Mouse (Mus musculus) myocyte (in vitro differentiated cells): ENCODE results near the gene Rad23b. TPM values are rescaled to one million over a fixed set of nuclear protein-coding genes. Genes with fewer than 3 reads are reported as not detected.
"Not testable (repeated sequence)": the region's sequence is repeated elsewhere in the genome, so short reads cannot be mapped to it uniquely, and the experiment has no call there.

ENCODE experiments used
- H3K27me3 ChIP-seq: one replicate; pipeline ENCODE4 v1.6.1; 2011; ENCODE audit not compliant: control insufficient read depth, insufficient read depth, insufficient read length
- H3K36me3 ChIP-seq: one replicate; pipeline ENCODE4 v1.6.1; 2011; ENCODE audit not compliant: control insufficient read depth, insufficient read depth
- H3K4me2 ChIP-seq: one replicate; pipeline ENCODE4 v1.6.1; 2011; ENCODE audit warnings: low read depth, control low read depth
- H3K4me3 ChIP-seq: one replicate; pipeline ENCODE4 v1.5.1; 2011; ENCODE audit warnings: mild to moderate bottlenecking, control low read depth, moderate library complexity
- H3K79me2 ChIP-seq: one replicate; pipeline ENCODE4 v1.6.1; 2011; ENCODE audit not compliant: control insufficient read depth, insufficient read depth
- H3ac ChIP-seq: one replicate; pipeline ENCODE4 v1.6.1; 2011; ENCODE audit not compliant: control insufficient read depth, insufficient read length
- CEBPB ChIP-seq: IDR thresholded peaks from 2 replicates; pipeline ENCODE4 v1.6.1; 2011; ENCODE audit warnings: mild to moderate bottlenecking, moderate library complexity; ENCODE audit not compliant: poor library complexity, insufficient read depth, severe bottlenecking
- E2F4 ChIP-seq: IDR thresholded peaks from one replicate; pipeline ENCODE4 v1.6.1; 2011; ENCODE audit warnings: mild to moderate bottlenecking, control low read depth, moderate library complexity; ENCODE audit not compliant: insufficient read depth
- MAX ChIP-seq: IDR thresholded peaks from one replicate; pipeline ENCODE4 v1.6.1; 2011; ENCODE audit warnings: low read depth, mild to moderate bottlenecking, control low read depth
- MYOD1 ChIP-seq, 3 experiments: IDR thresholded peaks; one replicate each; pipeline ENCODE4 v1.6.1; 2011; ENCODE audit warnings: control low read depth in 2 of 3, low read depth in 2 of 3, mild to moderate bottlenecking in 2 of 3, moderate library complexity in 1 of 3; ENCODE audit not compliant: insufficient read length in 2 of 3, control insufficient read depth in 1 of 3
- MYOG ChIP-seq, 3 experiments: IDR thresholded peaks; one replicate each; pipeline ENCODE4 v1.6.1; 2011; ENCODE audit warnings: control low read depth in 2 of 3, low read depth in 2 of 3, mild to moderate bottlenecking in 2 of 3; ENCODE audit not compliant: insufficient read length in 2 of 3, control insufficient read depth in 1 of 3, insufficient read depth in 1 of 3
- POLR2A ChIP-seq: IDR thresholded peaks from one replicate; pipeline ENCODE4 v1.6.1; 2011; ENCODE audit warnings: low read depth, mild to moderate bottlenecking, control low read depth, moderate library complexity; ENCODE audit not compliant: insufficient read length
- POLR2AphosphoS2 ChIP-seq: IDR thresholded peaks from one replicate; pipeline ENCODE4 v1.6.1; 2011; ENCODE audit warnings: low read depth, control low read depth; ENCODE audit not compliant: insufficient read length
- REST ChIP-seq: IDR thresholded peaks from one replicate; pipeline ENCODE4 v1.6.1; 2011; ENCODE audit warnings: mild to moderate bottlenecking, control low read depth, moderate library complexity; ENCODE audit not compliant: insufficient read depth, insufficient read length
- SRF ChIP-seq: IDR thresholded peaks from one replicate; pipeline ENCODE4 v1.6.1; 2011; ENCODE audit warnings: low read depth; ENCODE audit not compliant: control insufficient read depth, insufficient read length
- TCF12 ChIP-seq: IDR thresholded peaks from one replicate; pipeline ENCODE4 v1.6.1; 2011; ENCODE audit warnings: mild to moderate bottlenecking, control low read depth; ENCODE audit not compliant: poor library complexity, insufficient read depth, severe bottlenecking
- TCF3 ChIP-seq: IDR thresholded peaks from one replicate; pipeline ENCODE4 v1.6.1; 2011; ENCODE audit warnings: low read depth, control low read depth; ENCODE audit not compliant: insufficient read length
- USF1 ChIP-seq: IDR thresholded peaks from one replicate; pipeline ENCODE4 v1.6.1; 2011; ENCODE audit warnings: low read depth, mild to moderate bottlenecking, control low read depth, moderate library complexity
- polyA plus RNA-seq: library from polyadenylated mRNA; unstranded; fragments of >200 nt; fragmentation: generic; extraction: Trizol; gene quantifications from one replicate; pipeline ENCODE4 v1.2.1, GENCODE M21; 2012; ENCODE audit warnings: missing spikeins

Gene Rad23b
- 165 TPM for polyA plus RNA-seq

- TF ChIP-seq MYOD1 (IDR thresholded peaks at IDR 0.05; ENCODE audit: control insufficient read depth in 1 of 3, insufficient read length in 2 of 3, low read depth in 2 of 3) (no peak), TCF12 (no peak), TCF3 (no peak), SRF (peak; percentile 60), MYOG (IDR thresholded peaks at IDR 0.05; ENCODE audit: control insufficient read depth in 1 of 3, insufficient read depth in 1 of 3, insufficient read length in 2 of 3, low read depth in 2 of 3) (peak in 1 of 3 experiments; percentile 53), REST (peak; percentile 26), E2F4 (no peak), POLR2AphosphoS2 (peak; percentile 98), MAX (no peak), CEBPB (peak; percentile 100), USF1 (no peak), POLR2A (peak; percentile 94)
These were observed at the start of gene Rad23b for GRCm38 (mm10) chr4:55349452-55350218. TSS of gene Rad23b (plus strand) at chr4:55350043.

GRCm38 (mm10) chr4:55304121-55304520 is 45.7 kb upstream of the Rad23b start:
- Histone ChIP-seq H3K4me2 (no peak overlapping the region), H3ac (no peak overlapping the region), H3K36me3 (no peaks in the 10 kb centered on the region), H3K27me3 (no peaks in the 10 kb centered on the region), H3K79me2 (no peaks in the 10 kb centered on the region), H3K4me3 (no peak overlapping the region)
- no peak for TF ChIP-seq TCF12

More at GRCm38 (mm10) chr4:55349452-55350218, at the start of gene Rad23b:
- Histone ChIP-seq H3K36me3 (no peaks in the 10 kb centered on the region), H3K4me3 (peak within 1 kb of the TSS; percentile 70), H3K79me2 (peaks cover 47% of the 10 kb centered on the region), H3ac (peak within 1 kb of the TSS; percentile 96), H3K4me2 (peak within 1 kb of the TSS; percentile 80), H3K27me3 (no peaks in the 10 kb centered on the region)

GRCm38 (mm10) chr4:55306636-55307035 is 43.2 kb upstream of the Rad23b start:
- H3K4me3 ChIP-seq: no peak overlapping the region
- no peak for TF ChIP-seq POLR2A
- no peak for TF ChIP-seq MAX
- TF ChIP-seq TCF12: no peak
- no peak for TF ChIP-seq E2F4
- no peak for TF ChIP-seq CEBPB
- no peak for TF ChIP-seq REST
- TF ChIP-seq TCF3: no peak
- TF ChIP-seq POLR2AphosphoS2: no peak
- TF ChIP-seq MYOG (IDR thresholded peaks at IDR 0.05; ENCODE audit: control insufficient read depth in 1 of 3, insufficient read depth in 1 of 3, insufficient read length in 2 of 3, low read depth in 2 of 3): no peak
- no peak for TF ChIP-seq SRF
- TF ChIP-seq USF1: no peak
- TF ChIP-seq MYOD1 (IDR thresholded peaks at IDR 0.05; ENCODE audit: control insufficient read depth in 1 of 3, insufficient read length in 2 of 3, low read depth in 2 of 3): no peak
- H3ac ChIP-seq: no peak overlapping the region
- H3K79me2 ChIP-seq: no peaks in the 10 kb centered on the region
- H3K27me3 ChIP-seq: no peaks in the 10 kb centered on the region
- H3K4me2 ChIP-seq: no peak overlapping the region
- H3K36me3 ChIP-seq: no peaks in the 10 kb centered on the region

GRCm38 (mm10) chr4:55316726-55317125 is 33.1 kb upstream of the Rad23b start:
- no peak overlapping the region for H3ac ChIP-seq
- no peaks in the 10 kb centered on the region for H3K27me3 ChIP-seq
- no peak overlapping the region for H3K4me3 ChIP-seq
- no peak overlapping the region for H3K4me2 ChIP-seq
- no peaks in the 10 kb centered on the region for H3K36me3 ChIP-seq
- no peak for TF ChIP-seq E2F4
- no peak for TF ChIP-seq TCF3
- TF ChIP-seq REST: no peak
- no peak for TF ChIP-seq CEBPB
- no peak for TF ChIP-seq MAX
- TF ChIP-seq POLR2A: no peak
- no peak for TF ChIP-seq SRF
- H3K79me2 ChIP-seq: no peaks in the 10 kb centered on the region

DNA sequence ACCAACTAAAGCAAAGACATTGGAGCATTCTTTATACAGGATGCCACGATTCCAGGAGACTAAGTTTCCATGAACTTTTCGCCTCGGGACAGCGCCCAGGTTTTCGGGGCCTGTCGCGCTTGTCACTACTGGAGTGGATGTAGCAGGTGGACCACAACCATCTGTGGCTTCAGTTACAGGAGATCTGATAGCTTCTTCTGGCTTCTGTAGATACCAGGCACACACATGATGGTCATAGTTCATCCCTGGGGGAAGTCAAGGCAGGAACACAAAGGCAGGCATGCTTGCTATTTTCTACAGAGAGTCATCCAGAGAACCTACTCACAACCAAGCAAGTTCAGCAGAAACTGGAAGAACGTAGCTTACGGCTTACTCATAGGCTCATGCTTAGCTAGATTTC is 31.5 kb upstream of the Rad23b start:
- not testable (repeated sequence) for H3K4me3 ChIP-seq, H3K36me3 ChIP-seq, H3ac ChIP-seq, H3K79me2 ChIP-seq, H3K27me3 ChIP-seq, H3K4me2 ChIP-seq
